Mouse (Mus musculus): ENCODE results near the gene Gnmt. TPM values are rescaled to one million over a fixed set of nuclear protein-coding genes. Genes with fewer than 3 reads are reported as not detected.
A peak's percentile ranks its signal among the peaks of the same experiment; 100 is the strongest.

Gene Gnmt
- total and polyA plus RNA-seq, 3 experiments, result 0.13 to 0.71 (median 0.38) TPM

DNA sequence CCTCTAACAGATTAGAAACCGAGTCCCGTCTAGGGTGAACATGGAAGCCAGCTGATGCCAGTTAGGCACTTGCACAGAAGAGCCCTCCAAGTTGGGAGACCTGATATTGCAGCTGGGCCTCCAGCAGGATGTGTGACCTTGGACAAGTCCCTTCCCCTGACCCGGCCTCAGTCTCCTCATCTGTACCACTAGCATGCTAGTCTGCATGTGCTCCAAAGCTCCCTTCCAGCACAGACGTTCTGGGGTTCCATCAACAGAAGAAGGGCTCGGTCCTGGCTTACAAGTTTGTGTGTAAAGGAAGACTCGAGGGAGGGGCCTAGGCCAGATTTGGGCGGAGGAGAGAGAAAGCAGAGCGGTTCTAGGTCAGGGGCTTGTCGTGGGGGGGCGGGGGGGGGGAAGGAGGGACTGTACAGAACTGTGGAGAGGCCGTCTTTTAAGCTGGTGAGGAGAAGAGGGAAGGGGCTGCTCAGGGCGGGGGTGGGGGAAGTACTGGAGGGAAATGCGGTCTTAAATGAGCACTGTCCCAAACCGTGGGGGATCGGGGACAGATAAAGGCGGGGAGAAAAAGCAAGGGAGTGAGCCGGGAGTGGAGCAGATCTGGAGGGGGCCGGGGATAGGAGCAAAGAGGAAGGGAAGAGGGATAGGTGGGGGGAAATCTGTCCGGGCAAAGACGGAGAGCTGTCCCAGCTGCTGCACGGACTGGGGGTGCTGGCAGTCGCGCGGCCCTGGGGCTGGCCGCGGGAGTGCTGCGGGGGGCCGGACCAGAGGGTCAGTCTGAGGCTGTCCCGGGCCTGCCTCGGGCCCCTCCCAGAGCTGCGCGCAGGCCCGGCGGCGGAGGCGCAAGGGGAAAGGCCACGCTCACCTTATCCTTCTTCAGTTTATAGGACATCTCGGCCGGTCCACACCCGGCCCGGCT is 24.7 kb downstream of the Gnmt start:
- Histone ChIP-seq H3K4me2 (ENCODE audit: insufficient read depth, low read depth, poor library complexity, severe bottlenecking) (peak overlapping the region; percentile 59), H3K9ac (ENCODE audit: insufficient read depth, low read depth) (peak overlapping the region; percentile 93), H3K4me1 (ENCODE audit: control insufficient read depth in 1 of 2, insufficient read depth in 2 of 2) (peaks cover 11 to 31% of the 10 kb centered on the region in 2 experiments), H3K27ac (ENCODE audit: insufficient read depth, low read depth) (0 out of 2 replicates have a peak overlapping the region, but pooled peaks have one; percentile 6), H3K4me3 (replicated peaks in 1 of 3; ENCODE audit: low read depth in 2 of 3, low read length in 2 of 3, poor library complexity in 1 of 3) (peak overlapping the region; percentile 80 to 85 (median 82)), H3K27me3 (replicated peaks) (no peaks in the 10 kb centered on the region), H3K79me2 (replicated peaks; ENCODE audit: control insufficient read depth, extremely low read depth, insufficient read depth, poor library complexity, severe bottlenecking) (peaks cover 12% of the 10 kb centered on the region), H3K36me3 (replicated peaks in 1 of 2; ENCODE audit: control insufficient read depth in 1 of 2, insufficient read depth in 1 of 2, low read length in 1 of 2) (peaks cover 5 to 32% of the 10 kb centered on the region in 2 experiments), H3K9me3 (replicated peaks; ENCODE audit: low read length) (peaks cover 5% of the 10 kb centered on the region)
- DNase-seq (ENCODE audit: extremely low read depth), result no peak
- dilution Hi-C loops (cut with MboI; ENCODE audit: extremely low pct_ligation_motif_present, extremely low pct_unique_long_range_greater_than_20kb, low sequenced_read_pairs) (no loop called here), in situ Hi-C loops (cut with MboI; ENCODE audit: low pct_ligation_motif_present, low pct_unique_long_range_greater_than_20kb, low sequenced_read_pairs) (no loop called here)
- TF ChIP-seq NELFE (IDR thresholded peaks at IDR 0.05; ENCODE audit: low read depth, low read length), result no peak
- TF ChIP-seq ETS1 (conservative IDR thresholded peaks at IDR 0.05; ENCODE audit: low read depth, low read length), result no peak
- TF ChIP-seq IRF4 (IDR thresholded peaks at IDR 0.05; ENCODE audit: low read depth, low read length), result no peak
- no peak for TF ChIP-seq ZNF384 (IDR thresholded peaks at IDR 0.05; ENCODE audit: low read depth, low read length)
- no peak for TF ChIP-seq RCOR1 (conservative IDR thresholded peaks at IDR 0.05; ENCODE audit: low read depth, low read length)
- TF ChIP-seq BHLHE40 (IDR thresholded peaks at IDR 0.05; ENCODE audit: low read depth, low read length), result no peak

DNA sequence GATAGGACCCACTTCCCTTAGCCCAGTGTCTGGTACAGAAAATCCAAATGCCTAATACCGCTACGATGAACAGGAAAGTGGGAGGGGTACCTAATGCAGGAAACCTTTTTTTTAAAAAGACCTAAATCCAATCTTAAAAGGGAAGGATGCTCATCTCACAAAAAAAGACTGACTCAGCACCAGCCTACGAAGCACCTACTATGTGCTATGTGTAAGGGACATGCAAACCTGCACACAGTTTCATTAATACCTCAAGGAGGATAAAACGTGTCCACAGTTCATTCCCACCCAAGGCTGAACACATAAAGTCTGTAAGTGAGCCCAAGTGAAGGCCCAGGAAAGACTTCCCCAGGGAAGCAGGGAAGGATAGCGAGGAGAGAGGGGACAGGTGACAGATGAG is 26.5 kb downstream of the Gnmt start:
- H3K36me3 ChIP-seq (replicated peaks in 1 of 2; ENCODE audit: control insufficient read depth in 1 of 2, insufficient read depth in 1 of 2, low read length in 1 of 2), result peaks cover 8 to 48% of the 10 kb centered on the region in 2 experiments
- no peak overlapping the region for H3K4me3 ChIP-seq (replicated peaks in 1 of 3; ENCODE audit: low read depth in 2 of 3, low read length in 2 of 3, poor library complexity in 1 of 3)
- TF ChIP-seq RAD21 (IDR thresholded peaks at IDR 0.05; ENCODE audit: low read depth, low read length) (no peak), ZKSCAN1 (IDR thresholded peaks at IDR 0.05; ENCODE audit: borderline replicate concordance, low read depth, low read length) (peak; percentile 68)

DNA sequence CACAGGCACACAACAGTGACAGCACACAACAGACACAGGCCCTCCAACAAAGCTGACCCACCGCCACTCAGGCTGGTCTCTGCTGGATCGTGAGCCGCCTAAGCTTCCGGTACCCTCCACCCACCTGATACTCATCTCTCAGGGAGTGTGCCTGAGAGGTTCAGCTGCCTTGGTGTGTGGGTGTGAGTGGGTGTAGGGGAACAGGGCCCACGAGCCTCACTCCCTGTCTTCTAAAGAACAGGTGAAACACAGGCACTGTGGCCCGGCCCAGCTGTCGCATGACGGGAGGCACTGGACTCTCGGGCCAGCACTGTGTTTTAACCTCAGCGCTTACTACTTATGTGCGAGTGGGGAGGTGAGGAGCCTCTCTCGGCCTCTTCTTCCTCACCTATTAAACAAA is 26.9 kb downstream of the Gnmt start:
- H3K9ac ChIP-seq (ENCODE audit: insufficient read depth, low read depth), result no peak overlapping the region
- peaks cover 11 to 31% of the 10 kb centered on the region in 2 experiments for H3K4me1 ChIP-seq (ENCODE audit: control insufficient read depth in 1 of 2, insufficient read depth in 2 of 2)
- dilution Hi-C loops (cut with MboI; ENCODE audit: extremely low pct_ligation_motif_present, extremely low pct_unique_long_range_greater_than_20kb, low sequenced_read_pairs), result no loop called here

More for the DNA sequence above, 26.5 kb downstream of the Gnmt start:
- dilution Hi-C loops (cut with MboI; ENCODE audit: extremely low pct_ligation_motif_present, extremely low pct_unique_long_range_greater_than_20kb, low sequenced_read_pairs), result no loop called here
- Histone ChIP-seq H3K9ac (ENCODE audit: insufficient read depth, low read depth) (no peak overlapping the region), H3K4me2 (ENCODE audit: insufficient read depth, low read depth, poor library complexity, severe bottlenecking) (no peak overlapping the region), H3K79me2 (replicated peaks; ENCODE audit: control insufficient read depth, extremely low read depth, insufficient read depth, poor library complexity, severe bottlenecking) (peaks cover 12% of the 10 kb centered on the region), H3K27me3 (replicated peaks) (no peaks in the 10 kb centered on the region), H3K9me3 (replicated peaks; ENCODE audit: low read length) (no peaks in the 10 kb centered on the region), H3K27ac (ENCODE audit: insufficient read depth, low read depth) (no peak overlapping the region), H3K4me1 (ENCODE audit: control insufficient read depth in 1 of 2, insufficient read depth in 2 of 2) (peaks cover 11 to 31% of the 10 kb centered on the region in 2 experiments)
- no peak for DNase-seq (ENCODE audit: extremely low read depth)
- in situ Hi-C loops (cut with MboI; ENCODE audit: low pct_ligation_motif_present, low pct_unique_long_range_greater_than_20kb, low sequenced_read_pairs), result no loop called here

More for the DNA sequence above, 26.9 kb downstream of the Gnmt start:
- Histone ChIP-seq H3K36me3 (replicated peaks in 1 of 2; ENCODE audit: control insufficient read depth in 1 of 2, insufficient read depth in 1 of 2, low read length in 1 of 2) (peaks cover 8 to 49% of the 10 kb centered on the region in 2 experiments), H3K27ac (ENCODE audit: insufficient read depth, low read depth) (no peak overlapping the region), H3K79me2 (replicated peaks; ENCODE audit: control insufficient read depth, extremely low read depth, insufficient read depth, poor library complexity, severe bottlenecking) (peaks cover 12% of the 10 kb centered on the region), H3K27me3 (replicated peaks) (no peaks in the 10 kb centered on the region), H3K4me3 (replicated peaks in 1 of 3; ENCODE audit: low read depth in 2 of 3, low read length in 2 of 3, poor library complexity in 1 of 3) (no peak overlapping the region), H3K4me2 (ENCODE audit: insufficient read depth, low read depth, poor library complexity, severe bottlenecking) (no peak overlapping the region), H3K9me3 (replicated peaks; ENCODE audit: low read length) (no peaks in the 10 kb centered on the region)
- TF ChIP-seq NELFE (IDR thresholded peaks at IDR 0.05; ENCODE audit: low read depth, low read length), result no peak
- no peak for TF ChIP-seq GABPA (IDR thresholded peaks at IDR 0.05; ENCODE audit: insufficient replicate concordance, low read depth, low read length)
- TF ChIP-seq E2F4 (IDR thresholded peaks at IDR 0.05; ENCODE audit: insufficient replicate concordance, low read depth, low read length), result no peak
- TF ChIP-seq ZKSCAN1 (IDR thresholded peaks at IDR 0.05; ENCODE audit: borderline replicate concordance, low read depth, low read length), result no peak
- TF ChIP-seq POLR2AphosphoS2 (IDR thresholded peaks at IDR 0.05; ENCODE audit: low read depth, low read length), result no peak
- no peak for TF ChIP-seq EP300 (IDR thresholded peaks at IDR 0.05; ENCODE audit: low read length)
- TF ChIP-seq SIN3A (IDR thresholded peaks at IDR 0.05; ENCODE audit: low read length), result no peak
- no peak for TF ChIP-seq JUN (IDR thresholded peaks at IDR 0.05; ENCODE audit: insufficient read depth, low read depth, low read length)
- DNase-seq (ENCODE audit: extremely low read depth), result no peak
- in situ Hi-C loops (cut with MboI; ENCODE audit: low pct_ligation_motif_present, low pct_unique_long_range_greater_than_20kb, low sequenced_read_pairs), result no loop called here

Measured in CH12.LX (cell line).